Mouse (Mus musculus): ENCODE measurements around the gene Hcn4. TPM values are rescaled to one million over a fixed set of nuclear protein-coding genes. Genes with fewer than 3 reads are reported as not detected.

Hcn4 gene
- polyA plus RNA-seq (2015; fragmentation: Nextera tagmentation; extraction: Ambion mirVana), result 0.24 and 0.25 TPM in 2 replicates

GRCm38 (mm10) chr9:58823139-58823917 lies at the start of gene Hcn4:
Gene Hcn4 (plus strand): TSS chr9:58823412.
- ATAC-seq, result peak; percentile 50

GRCm38 (mm10) chr9:58774761-58775160 lies 48.5 kb upstream of the Hcn4 start:
- Histone ChIP-seq H3K4me3 (replicated peaks) (no peak overlapping the region), H3K4me1 (replicated peaks) (no peaks in the 10 kb centered on the region), H3K4me2 (replicated peaks) (no peak overlapping the region), H3K9me3 (no peaks in the 10 kb centered on the region), H3K27ac (no peak overlapping the region), H3K27me3 (replicated peaks) (no peaks in the 10 kb centered on the region), H3K36me3 (no peaks in the 10 kb centered on the region), H3K9ac (no peak overlapping the region)
- 56% methylated on average over 3 of the region's 3 CpGs for WGBS
- ATAC-seq, result no peak

More at GRCm38 (mm10) chr9:58823139-58823917, at the start of gene Hcn4:
- under 1% methylated on average over 90 of the region's 95 CpGs for WGBS
- Histone ChIP-seq H3K36me3 (no peaks in the 10 kb centered on the region), H3K27me3 (replicated peaks) (peaks cover 59% of the 10 kb centered on the region), H3K4me1 (replicated peaks) (peaks cover 12% of the 10 kb centered on the region), H3K4me2 (replicated peaks) (peak within 1 kb of the TSS; percentile 100), H3K9me3 (no peaks in the 10 kb centered on the region), H3K9ac (peak within 1 kb of the TSS; percentile 58), H3K27ac (peak within 1 kb of the TSS; percentile 30), H3K4me3 (replicated peaks) (peak within 1 kb of the TSS; percentile 65)

GRCm38 (mm10) chr9:58775363-58775762 lies 47.8 kb upstream of the Hcn4 start:
- Histone ChIP-seq H3K27me3 (replicated peaks) (no peaks in the 10 kb centered on the region), H3K9me3 (no peaks in the 10 kb centered on the region), H3K4me3 (replicated peaks) (no peak overlapping the region), H3K27ac (no peak overlapping the region), H3K4me2 (replicated peaks) (no peak overlapping the region), H3K9ac (no peak overlapping the region), H3K36me3 (no peaks in the 10 kb centered on the region), H3K4me1 (replicated peaks) (no peaks in the 10 kb centered on the region)
- 20% methylated on average over 2 of the region's 2 CpGs for WGBS
- ATAC-seq, result no peak

- H3K9me3 ChIP-seq, result no peaks in the 10 kb centered on the region
- no peak overlapping the region for H3K27ac ChIP-seq
- 0 out of 2 replicates have a peak, but pooled peaks cover 2% of the 10 kb centered on the region for H3K4me1 ChIP-seq (replicated peaks)
- no peak overlapping the region for H3K9ac ChIP-seq
- H3K36me3 ChIP-seq, result no peaks in the 10 kb centered on the region
- H3K4me3 ChIP-seq (replicated peaks), result no peak overlapping the region
- H3K4me2 ChIP-seq (replicated peaks), result no peak overlapping the region
- no peak for ATAC-seq
- no peaks in the 10 kb centered on the region for H3K27me3 ChIP-seq (replicated peaks)
- WGBS, result 80% methylated on average over 3 of the region's 3 CpGs
Measured at GRCm38 (mm10) chr9:58789476-58789875, 33.7 kb upstream of the Hcn4 start.

GRCm38 (mm10) chr9:58798155-58798554 lies 25.1 kb upstream of the Hcn4 start:
- no peak for ATAC-seq
- no peaks in the 10 kb centered on the region for H3K36me3 ChIP-seq
- 77% methylated on average over 7 of the region's 7 CpGs for WGBS

GRCm38 (mm10) chr9:58801441-58801840 lies 21.8 kb upstream of the Hcn4 start:
- 65% methylated on average over 2 of the region's 2 CpGs for WGBS
- no peak overlapping the region for H3K9ac ChIP-seq
- H3K36me3 ChIP-seq, result no peaks in the 10 kb centered on the region
- H3K27ac ChIP-seq, result no peak overlapping the region
- no peak overlapping the region for H3K4me2 ChIP-seq (replicated peaks)
- ATAC-seq, result no peak
- no peaks in the 10 kb centered on the region for H3K27me3 ChIP-seq (replicated peaks)
- peaks cover 8% of the 10 kb centered on the region; the same call in 1 of the 2 replicates for H3K4me1 ChIP-seq (replicated peaks)
- no peaks in the 10 kb centered on the region for H3K9me3 ChIP-seq
- H3K4me3 ChIP-seq (replicated peaks), result no peak overlapping the region

More at GRCm38 (mm10) chr9:58798155-58798554, 25.1 kb upstream of the Hcn4 start:
- Histone ChIP-seq H3K4me2 (replicated peaks) (no peak overlapping the region), H3K9ac (no peak overlapping the region), H3K27me3 (replicated peaks) (no peaks in the 10 kb centered on the region), H3K4me1 (replicated peaks) (peaks cover 7% of the 10 kb centered on the region; the same call in 1 of the 2 replicates), H3K9me3 (no peaks in the 10 kb centered on the region), H3K4me3 (replicated peaks) (no peak overlapping the region), H3K27ac (no peak overlapping the region)

- Histone ChIP-seq H3K4me3 (replicated peaks) (no peak overlapping the region), H3K27ac (no peak overlapping the region), H3K36me3 (no peaks in the 10 kb centered on the region), H3K9me3 (no peaks in the 10 kb centered on the region), H3K4me2 (replicated peaks) (no peak overlapping the region), H3K9ac (no peak overlapping the region), H3K4me1 (replicated peaks) (peaks cover 8% of the 10 kb centered on the region; the same call in 1 of the 2 replicates), H3K27me3 (replicated peaks) (no peaks in the 10 kb centered on the region)
- WGBS, result 44% methylated on average over 4 of the region's 4 CpGs
- no peak for ATAC-seq
Measured at GRCm38 (mm10) chr9:58802294-58802693, 20.9 kb upstream of the Hcn4 start.

GRCm38 (mm10) chr9:58802802-58803201 lies 20.4 kb upstream of the Hcn4 start:
- WGBS, result 37% methylated on average over 5 of the region's 5 CpGs
- no peaks in the 10 kb centered on the region for H3K36me3 ChIP-seq
- ATAC-seq, result no peak
- H3K9me3 ChIP-seq, result no peaks in the 10 kb centered on the region
- H3K27me3 ChIP-seq (replicated peaks), result no peaks in the 10 kb centered on the region
- H3K4me3 ChIP-seq (replicated peaks), result no peak overlapping the region
- H3K27ac ChIP-seq, result no peak overlapping the region
- no peak overlapping the region for H3K4me2 ChIP-seq (replicated peaks)
- peaks cover 8% of the 10 kb centered on the region; the same call in 1 of the 2 replicates for H3K4me1 ChIP-seq (replicated peaks)
- no peak overlapping the region for H3K9ac ChIP-seq

- H3K9me3 ChIP-seq, result no peaks in the 10 kb centered on the region
- no peak overlapping the region for H3K9ac ChIP-seq
- WGBS, result 10% methylated on average over 15 of the region's 15 CpGs
- peak; percentile 81 for ATAC-seq
- H3K27me3 ChIP-seq (replicated peaks), result no peaks in the 10 kb centered on the region
- no peaks in the 10 kb centered on the region for H3K36me3 ChIP-seq
- H3K4me1 ChIP-seq (replicated peaks), result peaks cover 8% of the 10 kb centered on the region; the same call in 1 of the 2 replicates
- H3K27ac ChIP-seq, result no peak overlapping the region
- peak overlapping the region; percentile 58 for H3K4me2 ChIP-seq (replicated peaks)
- H3K4me3 ChIP-seq (replicated peaks), result peak overlapping the region; percentile 14; the same call in 1 of the 2 replicates
Measured at GRCm38 (mm10) chr9:58805601-58806318, 17.5 kb upstream of the Hcn4 start.

- no peak overlapping the region for H3K9ac ChIP-seq
- H3K9me3 ChIP-seq, result no peaks in the 10 kb centered on the region
- no peaks in the 10 kb centered on the region for H3K27me3 ChIP-seq (replicated peaks)
- no peaks in the 10 kb centered on the region for H3K36me3 ChIP-seq
- 24% methylated on average over 3 of the region's 3 CpGs for WGBS
- no peak overlapping the region for H3K4me2 ChIP-seq (replicated peaks)
- H3K4me1 ChIP-seq (replicated peaks), result peaks cover 11% of the 10 kb centered on the region; the same call in 1 of the 2 replicates
- ATAC-seq, result no peak
- no peak overlapping the region for H3K4me3 ChIP-seq (replicated peaks)
- no peak overlapping the region for H3K27ac ChIP-seq
Measured at GRCm38 (mm10) chr9:58811171-58811570, 12.0 kb upstream of the Hcn4 start.

GRCm38 (mm10) chr9:58815552-58816260 lies 7.5 kb upstream of the Hcn4 start:
- WGBS, result 60% methylated on average over 15 of the region's 15 CpGs
- Histone ChIP-seq H3K27me3 (replicated peaks) (peaks cover 13% of the 10 kb centered on the region), H3K27ac (no peak overlapping the region), H3K9me3 (no peaks in the 10 kb centered on the region), H3K4me2 (replicated peaks) (no peak overlapping the region), H3K4me1 (replicated peaks) (peaks cover 11% of the 10 kb centered on the region; the same call in 1 of the 2 replicates), H3K36me3 (no peaks in the 10 kb centered on the region), H3K9ac (no peak overlapping the region), H3K4me3 (replicated peaks) (no peak overlapping the region)
- no peak for ATAC-seq

- Histone ChIP-seq H3K27me3 (replicated peaks) (peaks cover 20% of the 10 kb centered on the region), H3K4me3 (replicated peaks) (no peak overlapping the region), H3K27ac (no peak overlapping the region), H3K9ac (no peak overlapping the region), H3K9me3 (no peaks in the 10 kb centered on the region), H3K36me3 (no peaks in the 10 kb centered on the region), H3K4me2 (replicated peaks) (no peak overlapping the region), H3K4me1 (replicated peaks) (peaks cover 9% of the 10 kb centered on the region; the same call in 1 of the 2 replicates)
- no peak for ATAC-seq
- 45% methylated on average over 9 of the region's 9 CpGs for WGBS
Measured at GRCm38 (mm10) chr9:58816458-58816857, 6.8 kb upstream of the Hcn4 start.

Measured in intestine, embryonic 15.5 days (tissue).